Mouse (Mus musculus) MEL (cell line): ENCODE measurements around the gene Rps27rt. TPM values are rescaled to one million over a fixed set of nuclear protein-coding genes. Genes with fewer than 3 reads are reported as not detected.

Source experiments
- DNase-seq: peaks from one replicate; pipeline ENCODE4 v3.0.0; 2011; ENCODE audit warnings: low read depth, low spot score
- H3K27ac ChIP-seq: 2 replicates; pipeline ENCODE4 v1.5.1; 2012; ENCODE audit warnings: low read depth, mild to moderate bottlenecking, control low read depth, low read length, moderate library complexity; ENCODE audit not compliant: control insufficient read depth
- H3K27me3 ChIP-seq, 2 experiments: fragments of 150-350 bp in 1 of 2; sonication (generic) in 1 of 2; 2 replicates each; pipeline ENCODE4 v1.6.1; 2012; ENCODE audit warnings: low read length in 2 of 2, mild to moderate bottlenecking in 2 of 2, improper control_type of control experiment in 1 of 2, moderate library complexity in 1 of 2; ENCODE audit not compliant: insufficient read depth in 2 of 2, control insufficient read depth in 1 of 2
- H3K36me3 ChIP-seq, 2 experiments: 2 replicates each; pipeline ENCODE4 v1.6.1; 2012 to 2014; ENCODE audit warnings: low read length in 2 of 2, improper control_type of control experiment in 1 of 2, inconsistent platforms in 1 of 2, mild to moderate bottlenecking in 1 of 2; ENCODE audit not compliant: insufficient read depth in 2 of 2, control insufficient read depth in 1 of 2
- H3K4me1 ChIP-seq, 2 experiments: fragments of 150-350 bp in 1 of 2; sonication (generic) in 1 of 2; 2 replicates each; pipeline ENCODE4 v1.6.1; 2012; ENCODE audit warnings: low read length in 2 of 2, improper control_type of control experiment in 1 of 2, mild to moderate bottlenecking in 1 of 2; ENCODE audit not compliant: insufficient read depth in 2 of 2, control insufficient read depth in 1 of 2
- H3K4me3 ChIP-seq, 2 experiments: fragments of 150-350 bp in 1 of 2; sonication (generic) in 1 of 2; 2 replicates each; pipeline ENCODE4 v1.5.1; 2012; ENCODE audit warnings: low read depth in 2 of 2, low read length in 2 of 2, mild to moderate bottlenecking in 2 of 2, moderate library complexity in 2 of 2, control low read depth in 1 of 2, improper control_type of control experiment in 1 of 2; ENCODE audit not compliant: control insufficient read depth in 1 of 2, insufficient read depth in 1 of 2
- H3K79me2 ChIP-seq: 2 replicates; pipeline ENCODE4 v1.6.1; 2012; ENCODE audit warnings: mild to moderate bottlenecking, low read length, moderate library complexity; ENCODE audit not compliant: control insufficient read depth, poor library complexity, insufficient read depth
- H3K9ac ChIP-seq: 2 replicates; pipeline ENCODE4 v1.6.1; 2012; ENCODE audit warnings: low read depth, mild to moderate bottlenecking, control low read depth, low read length, moderate library complexity; ENCODE audit not compliant: control insufficient read depth, poor library complexity, severe bottlenecking
- H3K9me3 ChIP-seq: fragments of 150-350 bp; sonication (generic); replicated peaks from 2 replicates; pipeline ENCODE4 v1.6.1; 2012; ENCODE audit warnings: mild to moderate bottlenecking, low read length, improper control_type of control experiment, moderate library complexity; ENCODE audit not compliant: insufficient read depth
- BHLHE40 ChIP-seq: IDR thresholded peaks from 2 replicates; pipeline ENCODE4 v1.6.1; 2012; ENCODE audit warnings: low read depth, mild to moderate bottlenecking, inconsistent platforms, low read length, improper control_type of control experiment, borderline replicate concordance
- CHD2 ChIP-seq: IDR thresholded peaks from 2 replicates; pipeline ENCODE4 v1.6.1; 2011; ENCODE audit warnings: low read length, improper control_type of control experiment
- CTCF ChIP-seq, 3 experiments: IDR thresholded peaks in 2 of 3; conservative IDR thresholded peaks in 1 of 3; 2 replicates each; pipeline ENCODE4 v1.5.1; 2011 to 2012; ENCODE audit warnings: low read length in 3 of 3, low read depth in 2 of 3, mild to moderate bottlenecking in 2 of 3, improper control_type of control experiment in 1 of 3, inconsistent platforms in 1 of 3, mixed read lengths in 1 of 3, moderate library complexity in 1 of 3; ENCODE audit not compliant: control insufficient read depth in 1 of 3, insufficient read depth in 1 of 3, poor library complexity in 1 of 3, severe bottlenecking in 1 of 3
- E2F4 ChIP-seq: IDR thresholded peaks from 2 replicates; pipeline ENCODE4 v1.6.1; 2011; ENCODE audit warnings: low read depth, low read length, improper control_type of control experiment, borderline replicate concordance
- ELF1 ChIP-seq: IDR thresholded peaks from 2 replicates; pipeline ENCODE4 v1.6.1; 2014; ENCODE audit warnings: low read depth, mild to moderate bottlenecking, inconsistent platforms, low read length, improper control_type of control experiment, moderate library complexity
- EP300 ChIP-seq, 2 experiments: IDR thresholded peaks; 2 replicates each; pipeline ENCODE4 v1.6.1; 2011; ENCODE audit warnings: improper control_type of control experiment in 2 of 2, low read length in 2 of 2, low read depth in 1 of 2, mild to moderate bottlenecking in 1 of 2
- ETS1 ChIP-seq: IDR thresholded peaks from 2 replicates; pipeline ENCODE4 v1.6.1; 2012; ENCODE audit warnings: low read depth, mild to moderate bottlenecking, inconsistent platforms, low read length, improper control_type of control experiment, moderate library complexity
- GABPA ChIP-seq: IDR thresholded peaks from 2 replicates; pipeline ENCODE4 v1.6.1; 2012; ENCODE audit warnings: low read depth, mild to moderate bottlenecking, inconsistent platforms, low read length, improper control_type of control experiment, moderate library complexity
- KAT2A ChIP-seq: conservative IDR thresholded peaks from 2 replicates; pipeline ENCODE4 v1.6.1; 2012; ENCODE audit warnings: low read depth, low read length, improper control_type of control experiment, inconsistent platforms
- MAFK ChIP-seq: IDR thresholded peaks from 2 replicates; pipeline ENCODE4 v1.6.1; 2011; ENCODE audit warnings: low read depth, mild to moderate bottlenecking, low read length, improper control_type of control experiment, borderline replicate concordance
- MAX ChIP-seq: IDR thresholded peaks from 2 replicates; pipeline ENCODE4 v1.6.1; 2011; ENCODE audit warnings: low read length, improper control_type of control experiment
- MXI1 ChIP-seq: IDR thresholded peaks from 2 replicates; pipeline ENCODE4 v1.6.1; 2011; ENCODE audit warnings: mild to moderate bottlenecking, low read depth, low read length, improper control_type of control experiment
- MYB ChIP-seq: IDR thresholded peaks from 2 replicates; pipeline ENCODE4 v1.6.1; 2011; ENCODE audit warnings: mild to moderate bottlenecking, low read depth, low read length, improper control_type of control experiment
- MYC ChIP-seq: IDR thresholded peaks from 2 replicates; pipeline ENCODE4 v1.6.1; 2011; ENCODE audit warnings: low read depth, mild to moderate bottlenecking, low read length, improper control_type of control experiment, moderate library complexity
- NELFE ChIP-seq: IDR thresholded peaks from 2 replicates; pipeline ENCODE4 v1.6.1; 2011; ENCODE audit warnings: low read depth, low read length, improper control_type of control experiment
- POLR2A ChIP-seq, 2 experiments: IDR thresholded peaks; 2 replicates each; pipeline ENCODE4 v1.6.1; 2011 to 2012; ENCODE audit warnings: low read length in 2 of 2, mild to moderate bottlenecking in 2 of 2, control low read depth in 1 of 2, improper control_type of control experiment in 1 of 2, low read depth in 1 of 2, moderate library complexity in 1 of 2; ENCODE audit not compliant: control insufficient read depth in 1 of 2, insufficient read depth in 1 of 2, poor library complexity in 1 of 2
- RAD21 ChIP-seq: IDR thresholded peaks from 2 replicates; pipeline ENCODE4 v1.6.1; 2011; ENCODE audit warnings: mild to moderate bottlenecking, low read depth, low read length, improper control_type of control experiment
- SIN3A ChIP-seq: IDR thresholded peaks from 2 replicates; pipeline ENCODE4 v1.6.1; 2012; ENCODE audit warnings: low read length, improper control_type of control experiment, inconsistent platforms
- TAL1 ChIP-seq: IDR thresholded peaks from 2 replicates; pipeline ENCODE4 v1.6.1; 2012; ENCODE audit warnings: mild to moderate bottlenecking, inconsistent platforms, low read length, moderate library complexity, mixed read lengths
- TBP ChIP-seq: IDR thresholded peaks from 2 replicates; pipeline ENCODE4 v1.8.0; 2011; ENCODE audit warnings: low read depth, low read length, improper control_type of control experiment
- USF1 ChIP-seq: IDR thresholded peaks from 2 replicates; pipeline ENCODE4 v1.6.1; 2014; ENCODE audit warnings: low read depth, mild to moderate bottlenecking, inconsistent platforms, low read length, improper control_type of control experiment, moderate library complexity
- ZC3H11A ChIP-seq: IDR thresholded peaks from 2 replicates; pipeline ENCODE4 v1.6.1; 2012; ENCODE audit warnings: low read depth, mild to moderate bottlenecking, inconsistent platforms, low read length, improper control_type of control experiment
- ZKSCAN1 ChIP-seq: IDR thresholded peaks from 2 replicates; pipeline ENCODE4 v1.6.1; 2012; ENCODE audit warnings: low read depth, mild to moderate bottlenecking, inconsistent platforms, low read length, improper control_type of control experiment, moderate library complexity
- polyA plus RNA-seq, 2 experiments: library from polyadenylated mRNA; stranded (reverse) in 1 of 2; unstranded in 1 of 2; fragments of >175 nt in 1 of 2; fragments of >200 nt in 1 of 2; gene quantifications; 2 replicates each; pipeline versions ENCODE4 v1.2.1 to v1.2.4; 2012; ENCODE audit warnings: low replicate concordance in 2 of 2, low read depth in 1 of 2; ENCODE audit not compliant: insufficient read length in 2 of 2, insufficient read depth in 1 of 2, missing spikeins in 1 of 2
- total RNA-seq: library from RNA; depleted of rRNA; stranded (reverse); fragments of 300-350 nt; gene quantifications from 2 replicates; pipeline ENCODE4 v1.2.3, GENCODE M21; 2012

Gene Rps27rt
- total and polyA plus RNA-seq, 3 experiments = 61.8 to 338 TPM; not detected in 1

DNA sequence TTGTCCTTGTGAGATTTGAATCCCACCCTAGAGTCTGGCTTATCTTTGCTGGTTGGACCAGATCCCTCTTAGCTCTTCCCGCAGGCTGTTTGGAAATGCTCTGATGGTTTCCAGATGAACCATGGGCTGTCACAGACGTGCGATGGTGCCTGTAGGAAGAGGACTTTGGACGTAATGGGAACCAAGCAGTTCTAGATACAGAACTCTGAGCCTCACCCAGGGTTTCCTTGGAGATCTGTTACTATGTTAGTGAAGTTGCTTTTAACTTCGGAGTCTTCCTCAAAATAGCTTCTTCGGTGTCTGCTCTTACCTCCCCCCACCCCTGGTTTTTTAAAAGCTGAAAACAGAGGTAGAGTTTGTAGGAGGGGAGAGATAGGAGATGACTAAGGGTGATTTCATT, 2.6 kb downstream of the Rps27rt start:
- H3K27ac ChIP-seq = no peak overlapping the region
- TF ChIP-seq MYC = no peak
- TF ChIP-seq ZKSCAN1 = no peak
- no peak for TF ChIP-seq CTCF (IDR thresholded peaks at IDR 0.05 in 2 of 3, conservative IDR thresholded peaks at IDR 0.05 in 1 of 3; ENCODE audit: control insufficient read depth in 1 of 3, insufficient read depth in 1 of 3, low read depth in 2 of 3, low read length in 3 of 3, poor library complexity in 1 of 3, severe bottlenecking in 1 of 3)
- TF ChIP-seq USF1 = no peak
- TF ChIP-seq SIN3A = no peak
- TF ChIP-seq ELF1 = no peak
- no peak for TF ChIP-seq MAFK
- no peak for TF ChIP-seq NELFE
- no peak for TF ChIP-seq ZC3H11A
- TF ChIP-seq E2F4 = no peak
- TF ChIP-seq KAT2A = no peak
- TF ChIP-seq BHLHE40 = no peak
- no peak for TF ChIP-seq TAL1
- TF ChIP-seq EP300 (IDR thresholded peaks at IDR 0.05; ENCODE audit: low read depth in 1 of 2, low read length in 2 of 2) = no peak
- TF ChIP-seq TBP = no peak
- TF ChIP-seq MAX = no peak
- no peak for TF ChIP-seq GABPA

DNA sequence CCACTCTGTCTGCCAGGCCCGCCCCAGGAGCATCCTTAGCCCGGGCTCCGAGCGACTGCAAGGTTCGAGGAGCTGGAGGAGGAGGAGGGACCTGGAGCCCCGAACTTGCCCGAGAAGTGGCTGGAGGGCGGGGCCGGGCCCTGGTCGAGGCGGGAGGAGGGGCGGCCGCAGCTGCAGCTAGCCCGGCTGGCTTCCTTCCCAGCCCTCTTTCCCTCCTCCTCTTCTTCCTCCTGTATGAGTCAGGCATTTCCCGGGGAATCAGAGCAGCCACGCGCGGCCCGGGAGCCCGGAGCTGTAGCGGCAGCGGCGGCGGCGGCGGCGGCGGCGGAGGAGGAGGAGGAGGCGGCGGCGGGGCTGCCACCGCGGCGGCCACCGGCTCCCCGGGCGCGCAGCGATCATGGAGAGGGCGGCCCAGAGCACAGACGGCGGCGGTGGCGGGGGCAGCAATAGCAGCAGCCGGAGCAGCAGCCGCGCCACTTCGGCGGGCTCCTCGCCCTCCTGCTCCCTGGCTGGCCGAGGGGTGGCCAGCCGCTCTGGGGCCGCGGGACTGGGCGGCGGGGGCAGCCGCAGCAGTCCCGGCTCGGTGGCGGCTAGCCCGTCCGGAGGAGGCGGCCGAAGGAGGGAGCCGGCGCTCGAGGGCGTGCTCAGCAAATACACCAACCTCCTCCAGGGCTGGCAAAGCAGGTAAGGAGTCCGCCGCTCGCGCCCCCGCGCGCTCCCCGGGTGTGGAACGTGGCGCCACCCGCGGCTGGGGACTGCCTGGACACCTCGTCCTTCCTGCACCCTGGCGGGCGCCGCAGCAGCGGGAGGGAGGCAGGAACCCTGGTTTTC, 4.0 kb downstream of the Rps27rt start, which contains the start of gene Osbpl10:
Gene Osbpl10, plus strand, starts transcription at position 289 of the 831 bp plus-strand sequence.
- no peak within 1 kb of the TSS for H3K9ac ChIP-seq
- no peak for TF ChIP-seq SIN3A
- no peak for TF ChIP-seq TAL1
- TF ChIP-seq TBP = no peak
- no peak for TF ChIP-seq ZKSCAN1
- no peak for TF ChIP-seq BHLHE40
- no peak for TF ChIP-seq POLR2A (IDR thresholded peaks at IDR 0.05; ENCODE audit: control insufficient read depth in 1 of 2, insufficient read depth in 1 of 2, low read depth in 1 of 2, low read length in 2 of 2, poor library complexity in 1 of 2)
- no peak for TF ChIP-seq MXI1
- TF ChIP-seq RAD21 = no peak
- no peak for TF ChIP-seq ETS1
- no peak for TF ChIP-seq CHD2
- no peak for TF ChIP-seq NELFE
- no peak for TF ChIP-seq MYB
- TF ChIP-seq KAT2A = no peak
- DNase-seq = no peak
- no peaks in the 10 kb centered on the region for H3K4me1 ChIP-seq
- H3K27ac ChIP-seq = no peak within 1 kb of the TSS
- no peak within 1 kb of the TSS for H3K4me3 ChIP-seq
- no peaks in the 10 kb centered on the region for H3K9me3 ChIP-seq
- H3K36me3 ChIP-seq = no peaks in the 10 kb centered on the region
- no peaks in the 10 kb centered on the region for H3K27me3 ChIP-seq
- no peaks in the 10 kb centered on the region for H3K79me2 ChIP-seq

More for the DNA sequence above, 2.6 kb downstream of the Rps27rt start:
- no peak overlapping the region for H3K4me3 ChIP-seq
- no peak for DNase-seq
- no peaks in the 10 kb centered on the region for H3K9me3 ChIP-seq
- H3K9ac ChIP-seq = no peak overlapping the region
- no peaks in the 10 kb centered on the region for H3K27me3 ChIP-seq
- H3K4me1 ChIP-seq = no peaks in the 10 kb centered on the region
- H3K36me3 ChIP-seq = no peaks in the 10 kb centered on the region
- no peaks in the 10 kb centered on the region for H3K79me2 ChIP-seq
